Mouse (Mus musculus): ENCODE data around the gene Eef1b2.

- TF ChIP-seq GATA1 (IDR thresholded peaks at IDR 0.05; ENCODE audit: borderline replicate concordance, low read length) (no peak), FLI1 (IDR thresholded peaks at IDR 0.05; ENCODE audit: low read length) (no peak)
Measured at GRCm38 (mm10) chr1:63129273-63129672, 47.4 kb upstream of the Eef1b2 start.
